Mouse (Mus musculus) frontal cortex, adult 2 months (tissue): ENCODE results near the gene Aanat. TPM values are rescaled to one million over a fixed set of nuclear protein-coding genes. Genes with fewer than 3 reads are reported as not detected.
"Not testable (repeated sequence)": the region's sequence is repeated elsewhere in the genome, so short reads cannot be mapped to it uniquely, and the experiment has no call there.

Experiments
- DNase-seq, 2 experiments: peaks; one replicate each; pipeline ENCODE4 v3.0.0; 2022; ENCODE audit warnings: low spot score in 1 of 2; ENCODE audit errors: extremely low spot score in 1 of 2
- polyA plus RNA-seq: library from polyadenylated mRNA; depleted of rRNA; stranded (reverse); fragments of >200 nt; gene quantifications from 2 replicates; pipeline ENCODE4 v1.2.3, GENCODE M21; 2012

The Aanat gene
- polyA plus RNA-seq, 1 experiment: 2.1 TPM

DNA sequence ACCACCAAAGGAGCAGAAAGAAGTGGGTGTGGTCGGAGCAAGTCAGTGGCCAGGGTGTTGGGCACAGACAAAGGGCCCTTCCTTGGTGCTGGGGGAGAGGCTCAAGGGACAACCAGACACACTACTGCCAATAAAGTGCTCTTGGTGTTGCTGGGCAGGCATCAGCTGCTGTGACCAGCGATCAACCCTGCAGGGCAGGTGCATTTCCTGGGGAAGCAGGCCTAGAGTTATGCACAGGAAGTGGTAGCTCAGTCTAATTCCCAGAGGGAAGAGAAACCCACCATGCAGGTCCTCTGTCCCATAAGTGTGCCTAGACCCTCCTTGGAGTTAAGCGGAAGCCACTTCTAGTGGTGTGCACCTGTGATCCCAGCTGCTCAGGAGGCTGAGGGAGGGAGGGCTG, 21.5 kb downstream of the Aanat start:
- no peak for DNase-seq

DNA sequence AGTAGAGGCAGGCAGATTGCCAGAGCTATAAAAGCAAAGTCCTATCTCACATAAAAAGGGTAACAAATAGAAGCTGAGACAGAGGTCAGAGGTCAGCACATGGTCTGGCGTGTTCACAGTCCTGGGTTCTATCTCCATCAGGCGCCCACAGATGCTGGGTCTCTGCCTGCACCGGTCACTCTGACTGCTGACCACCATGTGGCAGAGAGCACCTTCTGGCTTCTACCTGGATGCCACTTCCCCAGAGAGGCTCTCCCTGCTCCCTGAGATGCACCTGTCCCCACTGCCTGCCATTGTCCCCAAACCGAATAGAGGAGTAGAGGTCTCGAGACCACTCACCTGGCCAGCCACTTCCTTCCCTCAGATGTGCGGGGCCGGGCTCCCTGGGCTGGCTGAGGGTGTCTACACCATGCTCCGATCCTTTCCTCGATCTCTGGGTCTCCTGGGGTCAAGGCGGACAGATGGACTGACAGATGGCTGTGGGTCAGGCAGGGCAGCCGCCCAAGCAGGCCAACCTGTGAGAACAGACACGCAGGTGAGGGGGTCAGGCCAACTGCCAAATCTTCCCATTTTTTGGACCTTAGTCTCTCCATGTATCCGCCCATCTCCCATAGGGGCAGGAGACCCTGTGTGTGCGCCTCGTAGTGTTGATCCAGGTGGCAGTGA, 23.9 kb downstream of the Aanat start:
- no peak for DNase-seq

DNA sequence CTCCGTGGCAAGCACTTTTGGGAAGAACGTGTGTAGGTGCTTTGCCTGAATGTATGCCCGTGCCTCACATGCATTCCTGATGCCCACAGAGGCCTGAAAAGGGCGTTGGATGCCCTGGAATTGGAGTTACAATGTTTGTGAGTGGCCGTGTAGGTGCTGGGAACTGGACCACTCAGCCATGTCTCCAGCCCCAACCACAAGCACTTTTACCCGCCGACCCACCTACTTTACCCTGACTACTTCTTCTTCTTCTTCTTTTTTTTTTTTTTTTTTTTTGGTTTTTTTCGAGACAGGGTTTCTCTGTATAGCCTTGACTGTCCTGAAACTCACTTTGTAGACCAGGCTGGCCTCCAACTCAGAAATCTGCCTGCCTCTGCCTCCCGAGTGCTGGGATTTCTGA, 24.9 kb downstream of the Aanat start:
- not testable (repeated sequence) for DNase-seq

DNA sequence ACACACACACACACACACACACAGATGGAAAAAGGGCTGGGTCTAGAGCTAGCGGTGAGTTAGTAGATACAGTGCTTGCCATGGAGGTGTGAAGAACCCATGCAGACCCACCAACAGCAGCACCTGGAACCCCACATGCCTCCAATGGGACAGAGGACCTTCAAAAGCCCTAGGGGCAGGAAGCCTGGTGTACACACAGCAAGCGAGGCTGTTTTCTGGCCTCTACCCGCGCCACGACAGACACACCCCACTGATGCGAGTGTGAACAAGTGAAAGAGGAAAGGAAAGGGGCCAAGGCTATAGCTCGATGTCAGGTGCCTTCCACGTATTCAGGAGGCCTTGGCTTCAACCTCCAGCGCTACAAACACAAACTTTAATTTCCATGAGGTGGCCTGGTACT, 25.7 kb downstream of the Aanat start:
- no peak for DNase-seq

DNA sequence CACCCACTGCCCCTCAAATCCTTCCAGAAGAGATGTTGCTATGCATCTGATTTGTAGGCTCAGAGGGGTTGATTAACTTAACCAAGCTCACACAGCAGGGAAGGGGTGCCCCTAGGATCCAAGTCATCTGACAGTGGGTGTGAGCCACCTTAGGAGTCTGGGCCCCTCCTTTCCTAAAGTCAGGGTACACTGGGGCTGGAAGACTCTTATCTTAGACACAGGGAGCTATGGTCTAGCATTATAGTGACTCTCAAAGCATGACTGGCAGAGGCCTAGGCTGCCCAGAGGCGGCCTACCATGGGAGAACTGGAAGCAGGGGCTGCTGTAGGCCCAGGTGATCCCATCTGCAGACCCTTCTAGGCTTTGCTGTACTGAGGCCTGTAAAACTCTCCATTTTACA, 26.3 kb downstream of the Aanat start:
- DNase-seq: no peak

DNA sequence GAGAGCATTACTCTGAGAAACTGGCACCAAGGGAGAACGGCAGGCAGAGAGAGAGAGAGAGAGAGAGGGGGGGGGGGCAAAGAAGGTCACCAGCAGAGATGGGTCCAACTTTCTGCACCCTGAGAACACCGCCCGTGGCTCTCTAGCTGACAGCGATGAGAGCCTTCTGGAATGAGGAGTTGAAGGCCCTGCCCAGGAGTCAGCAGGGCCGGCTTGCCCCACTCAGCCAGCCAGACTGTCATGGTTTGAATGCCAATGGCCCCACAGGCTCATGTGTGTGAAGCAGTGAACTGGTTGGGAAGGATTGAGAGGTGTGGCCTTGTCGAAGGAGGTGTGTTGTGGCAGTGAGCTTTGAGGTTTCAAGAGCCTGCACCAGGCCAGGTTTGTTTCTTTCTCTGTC, 27.0 kb downstream of the Aanat start:
- no peak for DNase-seq

DNA sequence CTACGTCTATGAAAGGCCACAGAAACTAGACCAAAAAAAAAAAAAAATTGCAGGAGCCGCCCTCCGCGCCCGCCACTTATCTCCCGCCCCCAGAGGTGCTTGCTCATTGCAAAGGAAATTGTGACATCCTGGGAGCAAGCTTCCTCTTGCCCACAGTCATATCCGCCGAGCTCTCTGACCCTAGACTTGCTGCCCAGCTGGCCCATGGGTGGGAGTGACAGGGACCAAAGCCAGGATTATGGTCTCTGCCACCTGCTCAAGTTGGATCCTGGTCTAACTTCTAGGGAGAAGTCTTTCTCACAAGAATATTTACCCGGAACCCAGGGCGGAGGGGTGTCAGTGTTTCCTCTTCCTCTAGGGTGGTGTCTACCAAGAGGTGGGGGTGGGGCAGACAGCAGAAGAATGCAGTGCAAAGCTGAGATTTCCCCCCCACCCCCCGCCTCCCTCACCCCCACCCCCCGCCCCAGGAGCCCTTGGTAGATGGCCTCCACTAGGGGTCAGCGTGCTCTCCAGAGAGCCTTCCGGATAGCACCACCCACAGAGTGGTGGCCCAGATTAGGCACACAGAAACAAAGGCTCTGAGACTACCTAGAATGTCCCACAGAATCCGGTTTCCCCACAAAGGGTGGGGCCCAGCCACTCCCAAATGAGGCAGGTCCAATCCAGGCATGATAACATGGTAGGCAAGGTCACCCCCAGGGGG, 29.7 kb downstream of the Aanat start:
- no peak for DNase-seq

DNA sequence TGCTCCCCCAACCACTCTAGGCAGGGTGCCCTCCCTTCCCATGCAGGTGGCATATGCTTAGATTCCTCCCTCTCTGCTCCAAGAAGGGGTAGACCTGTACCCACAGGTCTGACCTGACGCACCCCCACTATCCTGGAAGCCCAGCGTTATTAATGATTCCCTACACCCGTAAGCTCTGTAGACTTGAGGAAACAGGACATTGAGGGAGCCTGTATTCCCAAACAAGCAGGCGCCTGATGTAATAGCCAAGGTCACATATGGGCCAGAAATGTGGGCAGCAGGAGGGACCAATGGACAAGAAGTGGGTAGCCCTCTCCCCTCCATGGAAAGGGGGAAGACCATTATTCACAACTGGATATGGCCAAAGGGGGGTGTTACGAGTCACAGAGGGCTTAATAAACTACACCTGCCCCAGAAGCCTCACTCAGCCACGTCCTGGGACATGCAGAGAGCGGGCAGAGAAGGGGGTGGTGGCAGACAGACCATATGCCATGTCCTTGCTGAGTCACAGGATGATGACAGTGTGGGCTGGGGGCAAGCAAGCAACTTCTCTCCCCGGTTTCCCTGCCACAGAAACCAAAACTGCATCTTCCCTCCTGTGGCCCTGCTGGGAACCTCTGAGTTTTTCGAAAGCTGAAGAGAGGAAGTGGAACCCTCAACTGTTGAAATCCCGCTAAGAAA, 30.3 kb downstream of the Aanat start:
- DNase-seq: no peak

DNA sequence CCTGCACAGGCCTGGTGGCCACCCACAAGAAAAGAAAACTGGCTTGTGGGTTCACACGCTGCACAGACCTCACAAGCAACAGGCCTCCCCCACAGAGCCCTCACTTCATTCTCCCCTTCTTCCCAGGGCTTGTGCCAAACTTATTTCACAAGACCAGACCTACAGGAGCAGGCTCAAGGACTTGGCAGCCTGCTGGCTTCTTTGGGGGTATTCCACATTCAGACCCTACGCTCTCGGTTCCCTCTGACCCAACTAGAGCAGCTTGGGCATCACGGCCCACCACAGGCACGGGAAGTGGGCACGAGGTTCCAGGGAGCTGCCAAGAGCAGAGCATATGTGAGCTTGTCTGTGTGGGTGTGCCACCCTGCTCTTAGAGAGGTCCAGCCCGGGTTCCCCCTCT, 31.4 kb downstream of the Aanat start:
- no peak for DNase-seq

DNA sequence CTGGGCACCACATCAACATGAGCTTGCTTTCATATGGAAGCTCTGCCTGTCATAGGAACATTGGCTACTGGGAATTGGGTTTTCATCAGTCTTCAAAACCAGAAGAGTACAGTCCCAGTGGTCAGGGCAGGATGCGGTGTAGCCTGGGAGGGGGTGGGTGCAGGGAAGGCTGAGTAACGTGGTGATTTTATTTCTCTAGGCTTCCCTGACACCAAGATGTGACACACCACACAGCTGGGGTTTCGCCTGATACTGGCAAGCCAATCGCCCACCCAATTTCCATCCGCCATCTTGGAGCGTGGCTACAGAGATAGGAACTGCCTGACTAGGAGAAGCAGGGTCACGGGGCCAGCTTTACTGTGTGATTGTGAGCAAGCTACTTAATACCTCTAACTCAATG, 32.4 kb downstream of the Aanat start:
- no peak for DNase-seq

DNA sequence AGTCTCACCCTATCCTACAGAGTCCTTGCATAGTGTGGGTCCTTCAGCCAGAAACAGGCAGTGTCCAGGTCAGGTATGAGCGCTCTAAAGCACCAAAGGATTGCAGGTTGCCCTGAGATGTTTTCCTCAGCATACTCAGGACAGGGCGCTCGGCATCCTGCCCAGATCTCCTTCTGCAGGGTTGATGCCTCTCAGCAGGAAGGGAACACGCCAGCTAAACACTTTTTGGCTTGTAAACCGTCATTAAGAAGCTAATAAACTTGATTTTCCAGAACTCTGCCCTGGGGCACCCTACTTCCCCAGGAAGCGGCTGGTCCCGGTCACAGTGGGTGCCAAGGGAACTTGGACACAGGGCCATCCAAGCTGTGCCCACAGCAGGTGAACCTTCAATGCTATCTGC, 32.9 kb downstream of the Aanat start:
- DNase-seq: no peak

DNA sequence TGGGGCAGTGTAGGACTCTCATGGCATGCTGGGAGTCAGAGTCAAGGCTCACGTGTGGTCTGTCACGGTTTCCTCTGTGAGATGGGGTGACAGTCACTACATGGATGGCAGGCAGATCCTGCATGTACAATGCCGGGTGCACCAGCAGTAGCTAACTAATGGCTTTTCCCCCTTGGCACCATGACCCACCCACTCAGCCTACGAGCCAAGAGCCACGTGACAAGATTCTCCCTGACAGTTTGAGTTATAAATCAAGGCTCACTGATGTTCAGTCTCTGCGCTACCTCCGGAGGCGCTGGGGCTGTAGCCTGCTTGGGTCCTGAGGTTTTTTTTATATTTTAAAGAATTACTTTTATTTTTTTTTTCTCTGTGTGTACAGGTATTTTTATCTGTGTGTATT, 33.3 kb downstream of the Aanat start:
- no peak for DNase-seq

DNA sequence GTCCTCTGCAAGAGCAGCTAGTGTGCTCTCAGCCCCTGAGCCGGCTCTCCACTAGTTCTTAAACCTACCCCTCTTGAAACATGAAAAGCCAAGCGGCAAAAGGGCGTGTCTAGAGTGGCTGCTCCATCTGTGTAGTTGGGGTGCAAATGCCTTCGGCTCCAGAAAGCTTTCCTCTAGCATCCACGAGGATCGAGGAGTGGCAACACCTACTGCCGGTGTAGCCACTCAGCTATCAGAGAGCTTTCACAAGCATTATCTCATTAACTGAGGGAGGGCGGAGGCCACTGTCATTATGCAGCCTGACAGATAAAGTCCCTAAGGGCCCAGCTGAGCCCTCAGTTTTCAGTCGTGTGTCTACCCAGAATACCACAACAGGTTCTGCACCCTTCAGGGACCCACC, 33.8 kb downstream of the Aanat start:
- no peak for DNase-seq

DNA sequence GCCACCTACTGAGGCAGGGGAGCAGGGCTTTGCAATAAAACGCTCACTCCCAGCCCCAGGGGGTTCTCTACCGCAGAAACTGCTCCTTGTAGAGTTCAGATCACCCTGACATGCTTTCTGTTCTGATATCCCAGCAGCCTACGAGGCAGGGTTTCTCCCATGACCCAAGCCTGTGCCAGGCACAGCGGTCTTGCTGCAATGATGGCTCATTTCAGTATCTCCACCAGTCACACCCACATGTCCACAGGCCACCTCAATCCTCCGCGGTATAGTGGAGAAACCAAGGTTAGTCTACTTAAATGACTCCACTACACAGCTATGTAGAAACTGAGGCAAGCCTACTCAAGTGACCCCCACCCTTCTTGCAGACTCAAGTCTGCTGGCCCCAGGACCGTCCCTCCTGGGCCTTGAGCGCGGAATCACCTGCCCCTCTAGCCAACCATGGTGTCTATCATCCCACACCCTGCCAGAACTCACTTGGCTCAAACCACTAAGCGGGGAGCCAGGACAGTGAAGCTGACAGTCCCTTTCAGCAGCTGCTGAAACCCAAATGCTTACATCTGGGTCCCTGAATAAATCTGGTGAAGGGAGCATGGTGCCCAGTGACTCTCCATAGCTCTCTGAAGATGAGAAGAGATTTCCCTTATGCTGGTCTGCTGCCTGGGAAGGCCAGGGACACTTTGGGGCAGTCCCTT, 34.5 kb downstream of the Aanat start:
- no peak for DNase-seq

DNA sequence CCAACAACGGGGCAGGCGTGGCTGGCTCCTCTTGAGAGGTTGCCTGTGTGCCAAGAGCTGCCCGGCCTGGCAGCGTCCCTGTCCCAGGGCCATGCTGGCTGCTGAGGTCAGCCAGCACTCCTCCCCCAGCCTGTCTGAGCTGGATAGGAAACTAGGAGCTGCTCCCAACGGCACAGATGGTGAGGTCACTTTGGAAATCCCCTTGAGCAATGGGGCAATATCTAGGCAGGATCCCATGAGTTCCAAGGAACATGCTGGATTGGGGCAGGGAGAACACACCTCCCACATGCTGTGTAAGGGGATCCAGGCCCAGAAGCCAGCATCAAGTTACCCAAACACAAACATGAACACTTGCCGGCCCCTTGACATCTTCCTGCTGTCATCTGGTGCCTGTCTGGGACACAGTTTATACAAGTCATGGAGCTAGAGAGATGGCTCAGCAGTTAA, 35.0 kb downstream of the Aanat start:
- no peak for DNase-seq

DNA sequence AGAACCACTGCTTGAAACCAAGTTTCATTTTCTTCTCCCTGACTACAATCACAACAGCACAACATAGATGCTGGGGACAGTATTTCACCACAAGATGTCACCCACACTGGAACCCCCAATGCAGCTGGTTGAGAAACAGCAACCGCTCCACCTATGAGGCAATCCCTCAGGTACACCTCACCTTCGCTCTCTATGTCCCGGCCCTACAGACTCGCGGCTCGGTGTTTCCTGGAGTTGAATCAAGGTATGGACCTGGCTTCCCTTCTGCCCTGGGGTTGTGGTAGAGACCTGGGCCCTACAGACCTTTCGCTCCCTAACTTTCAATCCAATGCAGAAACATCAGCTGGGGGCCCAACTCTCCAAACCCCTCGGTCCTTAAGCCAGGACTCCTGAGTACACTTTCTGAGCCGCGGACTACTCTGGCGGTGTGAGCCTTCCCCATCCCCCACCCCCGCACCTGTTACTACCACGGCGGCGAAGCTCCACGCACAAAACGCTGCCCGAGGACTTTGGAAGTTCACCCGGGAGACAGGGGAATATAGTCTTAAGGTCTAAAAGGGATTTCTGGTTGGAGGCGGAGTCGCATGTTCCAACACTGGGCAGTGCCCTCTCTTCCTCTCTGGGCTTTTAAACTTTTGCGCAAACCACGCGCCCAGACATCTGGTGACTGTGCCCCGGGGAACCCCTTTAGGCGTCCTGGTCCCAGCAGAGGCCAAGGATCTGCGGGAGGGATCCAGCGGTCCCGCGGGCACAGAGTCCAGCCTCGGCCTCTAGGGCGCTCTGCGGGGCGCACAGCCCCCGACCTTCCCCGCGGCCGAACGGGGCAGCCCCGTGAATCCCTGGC, 37.3 kb downstream of the Aanat start:
- DNase-seq: no peak

DNA sequence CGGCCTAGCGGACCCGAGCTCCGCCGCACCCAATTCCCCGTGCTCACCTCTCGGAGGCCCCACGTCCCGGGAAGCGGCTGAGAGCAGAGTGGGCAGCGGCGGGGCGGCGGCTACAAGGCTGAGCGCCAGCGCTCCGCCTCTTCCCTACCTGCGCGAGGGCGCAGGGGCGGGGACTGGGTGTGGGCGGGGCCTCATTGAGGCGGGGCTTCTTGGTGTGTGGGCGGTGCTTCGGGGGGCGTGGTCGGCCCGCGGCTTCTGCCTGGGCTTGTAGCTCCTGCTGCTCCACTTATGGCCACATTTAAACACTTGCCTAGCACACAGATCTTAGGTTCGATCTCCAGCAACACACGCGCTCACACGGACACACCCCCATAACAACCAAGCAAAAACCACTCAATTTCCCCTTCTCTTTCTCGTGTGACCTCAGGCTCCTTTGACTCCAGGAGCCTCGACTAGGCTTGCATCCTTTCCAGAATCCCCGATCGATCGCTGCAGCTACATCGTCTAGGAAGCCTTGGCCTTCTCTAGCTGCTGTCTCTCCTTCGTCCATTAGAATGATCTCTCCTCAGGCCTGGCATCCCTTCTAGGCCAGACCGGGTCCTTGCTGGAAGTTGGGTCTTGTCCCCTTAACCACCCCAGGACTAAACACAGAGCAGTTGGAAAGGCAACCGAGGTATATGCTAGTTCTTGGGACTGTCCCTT, 38.0 kb downstream of the Aanat start:
- DNase-seq: no peak

DNA sequence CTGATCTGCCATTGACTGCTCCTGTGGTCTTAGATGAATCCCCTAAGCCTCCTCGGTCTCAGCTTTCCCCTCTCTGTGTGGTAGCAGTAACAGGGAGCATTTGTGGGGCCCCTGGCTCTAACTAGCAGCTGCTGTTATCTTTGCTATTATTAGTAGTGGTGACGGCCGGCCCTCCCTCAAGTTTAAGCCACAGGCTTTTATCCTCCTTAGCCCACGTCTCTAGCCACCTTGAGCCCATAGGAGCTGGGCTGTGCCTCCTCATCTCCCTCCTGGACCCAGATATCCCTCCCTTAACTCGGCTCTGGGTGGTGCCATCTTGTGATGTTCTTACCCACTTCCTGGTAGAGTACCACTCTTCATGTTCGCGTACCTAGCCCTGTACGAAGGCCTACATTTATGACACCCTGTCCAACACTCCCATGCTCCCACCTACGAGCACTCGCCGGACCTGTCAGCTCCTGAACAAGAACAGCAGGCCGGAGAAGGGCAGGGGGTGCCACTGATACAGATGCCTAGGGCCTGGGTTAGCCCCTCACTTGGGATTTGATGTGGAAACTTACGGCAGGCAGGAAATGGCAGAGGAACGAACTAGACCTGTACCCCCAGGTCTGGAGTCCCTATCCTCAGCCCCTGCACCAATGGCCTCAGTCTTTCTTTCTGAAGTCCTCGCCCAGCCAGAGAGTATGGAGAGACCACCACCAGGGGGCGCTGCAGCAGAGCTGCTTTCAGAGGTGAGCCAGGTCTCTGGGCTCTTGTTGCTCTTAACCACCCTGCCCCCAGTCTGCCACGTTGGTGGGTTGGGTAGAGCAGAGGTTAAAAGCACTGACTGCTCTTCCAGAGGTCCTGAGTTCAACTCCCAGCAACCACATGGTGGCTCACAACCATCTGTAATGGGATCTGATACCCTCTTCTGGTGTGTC, 39.1 kb downstream of the Aanat start:
- DNase-seq: peak in 1 of 2 experiments; percentile 48
